Mouse (Mus musculus) limb, embryonic 15.5 days (tissue): ENCODE results near the gene Pou2f1. TPM values are rescaled to one million over a fixed set of nuclear protein-coding genes. Genes with fewer than 3 reads are reported as not detected.
"Not testable (repeated sequence)": the region's sequence is repeated elsewhere in the genome, so short reads cannot be mapped to it uniquely, and the experiment has no call there.

Source experiments
- ATAC-seq: fragments of 200-750 bp; cut with Nextera tagmentation; 2 replicates; pipeline ENCODE4 v1.8.0; 2017; ENCODE audit warnings: low read depth, moderate TSS enrichment; ENCODE audit not compliant: insufficient number of reproducible peaks, low FRiP score, low TSS enrichment
- H3K27ac ChIP-seq: fragments of 300-500 bp; sonication (generic); 2 replicates; pipeline ENCODE4 v1.5.1; 2015; ENCODE audit warnings: moderate library complexity, mild to moderate bottlenecking, inconsistent platforms
- H3K27me3 ChIP-seq: fragments of 300-500 bp; sonication (generic); 2 replicates; pipeline ENCODE4 v1.6.1; 2015; ENCODE audit warnings: inconsistent platforms
- H3K36me3 ChIP-seq: fragments of 300-500 bp; sonication (generic); 2 replicates; pipeline ENCODE4 v1.6.1; 2015; ENCODE audit warnings: inconsistent platforms
- H3K4me1 ChIP-seq: fragments of 300-500 bp; sonication (generic); 2 replicates; pipeline ENCODE4 v1.6.1; 2015; ENCODE audit warnings: inconsistent platforms
- H3K4me2 ChIP-seq: fragments of 300-500 bp; sonication (generic); 2 replicates; pipeline ENCODE4 v1.6.1; 2015; ENCODE audit warnings: mild to moderate bottlenecking, inconsistent platforms
- H3K4me3 ChIP-seq: fragments of 300-500 bp; sonication (generic); 2 replicates; pipeline ENCODE4 v1.5.1; 2015; ENCODE audit warnings: mild to moderate bottlenecking, inconsistent platforms
- H3K9ac ChIP-seq: fragments of 300-500 bp; sonication (generic); 2 replicates; pipeline ENCODE4 v1.6.1; 2015; ENCODE audit warnings: inconsistent platforms
- H3K9me3 ChIP-seq: fragments of 300-500 bp; sonication (generic); 2 replicates; pipeline ENCODE4 v1.6.1; 2016; ENCODE audit warnings: inconsistent platforms
- WGBS: fragments of 180-500 bp; shearing (Covaris S2); methylation state at CpG from one replicate; pipeline ENCODE4 v1.1.7; 2015; 5-methylcytosine and 5-hydroxymethylcytosine counted together
- polyA plus RNA-seq: library from polyadenylated mRNA; unstranded; fragments of >200 nt; fragmentation: Nextera tagmentation; extraction: Ambion mirVana; gene quantifications from 2 replicates; pipeline ENCODE4 v1.2.1, GENCODE M21; 2015

Pou2f1 gene
- polyA plus RNA-seq, 1 experiment from 2014 or later, result 9.5 TPM

GRCm38 (mm10) chr1:166001121-166001903 lies 1.2 kb downstream of the Pou2f1 start:
- Histone ChIP-seq H3K4me1 (peaks cover 11% of the 10 kb centered on the region; the same call in 1 of the 2 replicates), H3K4me2 (peak overlapping the region; percentile 92), H3K27ac (peak overlapping the region; percentile 93), H3K36me3 (no peaks in the 10 kb centered on the region), H3K9ac (peak overlapping the region; percentile 82), H3K27me3 (no peaks in the 10 kb centered on the region), H3K4me3 (peak overlapping the region; percentile 92), H3K9me3 (no peaks in the 10 kb centered on the region)
- ATAC-seq, result peak; percentile 12; the same call in 1 of the 2 replicates
- WGBS, result under 1% methylated on average over 39 of the region's 48 CpGs

- Histone ChIP-seq H3K27ac (peak overlapping the region; percentile 22; the same call in 1 of the 2 replicates), H3K27me3 (no peaks in the 10 kb centered on the region), H3K4me3 (peak overlapping the region; percentile 92), H3K9me3 (no peaks in the 10 kb centered on the region), H3K4me2 (peak overlapping the region; percentile 92), H3K9ac (no peak overlapping the region), H3K36me3 (no peaks in the 10 kb centered on the region), H3K4me1 (peaks cover 11% of the 10 kb centered on the region; the same call in 1 of the 2 replicates)
- ATAC-seq, result no peak
- WGBS, result 23% methylated on average over 7 of the region's 7 CpGs
Measured at GRCm38 (mm10) chr1:166000601-166001120, 1.8 kb downstream of the Pou2f1 start.

- Histone ChIP-seq H3K4me1 (peaks cover 11% of the 10 kb centered on the region; the same call in 1 of the 2 replicates), H3K36me3 (no peaks in the 10 kb centered on the region), H3K27me3 (no peaks in the 10 kb centered on the region), H3K4me3 (no peak overlapping the region), H3K27ac (no peak overlapping the region), H3K4me2 (no peak overlapping the region), H3K9me3 (no peaks in the 10 kb centered on the region), H3K9ac (no peak overlapping the region)
- no peak for ATAC-seq
- 79% methylated on average over 1 of the region's 1 CpGs for WGBS
Measured at GRCm38 (mm10) chr1:165999709-166000108, 2.8 kb downstream of the Pou2f1 start.

GRCm38 (mm10) chr1:165995661-165996055 lies 6.8 kb downstream of the Pou2f1 start:
- Histone ChIP-seq H3K9ac (no peak overlapping the region), H3K4me3 (no peak overlapping the region), H3K27ac (no peak overlapping the region), H3K27me3 (no peaks in the 10 kb centered on the region), H3K36me3 (no peaks in the 10 kb centered on the region), H3K4me1 (peaks cover 5% of the 10 kb centered on the region; the same call in 1 of the 2 replicates), H3K9me3 (no peaks in the 10 kb centered on the region), H3K4me2 (no peak overlapping the region)
- ATAC-seq, result no peak
- WGBS, result 84% methylated on average over 7 of the region's 7 CpGs

GRCm38 (mm10) chr1:165995011-165995660 lies 7.3 kb downstream of the Pou2f1 start:
- H3K4me2 ChIP-seq, H3K36me3 ChIP-seq, H3K27ac ChIP-seq, H3K4me1 ChIP-seq, H3K9me3 ChIP-seq, H3K4me3 ChIP-seq, ATAC-seq, H3K27me3 ChIP-seq, H3K9ac ChIP-seq: not testable (repeated sequence)
- 86% methylated on average over 7 of the region's 7 CpGs for WGBS

GRCm38 (mm10) chr1:165994279-165994678 lies 8.2 kb downstream of the Pou2f1 start:
- ATAC-seq, result no peak
- no peak overlapping the region for H3K9ac ChIP-seq
- no peaks in the 10 kb centered on the region; the same call in 1 of the 2 replicates for H3K4me1 ChIP-seq
- H3K9me3 ChIP-seq, result no peaks in the 10 kb centered on the region
- 69% methylated on average over 1 of the region's 1 CpGs for WGBS
- H3K27ac ChIP-seq, result no peak overlapping the region
- H3K4me2 ChIP-seq, result no peak overlapping the region
- H3K4me3 ChIP-seq, result no peak overlapping the region
- no peaks in the 10 kb centered on the region for H3K27me3 ChIP-seq
- no peaks in the 10 kb centered on the region for H3K36me3 ChIP-seq

- no peak overlapping the region for H3K27ac ChIP-seq
- H3K4me1 ChIP-seq, result no peaks in the 10 kb centered on the region; the same call in 1 of the 2 replicates
- ATAC-seq, result no peak
- H3K4me2 ChIP-seq, result no peak overlapping the region
- no peak overlapping the region for H3K9ac ChIP-seq
- WGBS, result 78% methylated on average over 6 of the region's 6 CpGs
- no peaks in the 10 kb centered on the region for H3K36me3 ChIP-seq
- H3K4me3 ChIP-seq, result no peak overlapping the region
- H3K9me3 ChIP-seq, result no peaks in the 10 kb centered on the region
- no peaks in the 10 kb centered on the region for H3K27me3 ChIP-seq
Measured at GRCm38 (mm10) chr1:165993270-165994156, 9.0 kb downstream of the Pou2f1 start.

- Histone ChIP-seq H3K4me3 (no peak overlapping the region), H3K27ac (no peak overlapping the region), H3K27me3 (no peaks in the 10 kb centered on the region), H3K9me3 (no peaks in the 10 kb centered on the region), H3K9ac (no peak overlapping the region), H3K4me1 (no peaks in the 10 kb centered on the region), H3K36me3 (no peaks in the 10 kb centered on the region), H3K4me2 (no peak overlapping the region)
- WGBS, result 68% methylated on average over 2 of the region's 2 CpGs
- no peak for ATAC-seq
Measured at GRCm38 (mm10) chr1:165988536-165988935, 13.9 kb downstream of the Pou2f1 start.

GRCm38 (mm10) chr1:165988072-165988471 lies 14.4 kb downstream of the Pou2f1 start:
- Histone ChIP-seq H3K9ac (no peak overlapping the region), H3K4me3 (no peak overlapping the region), H3K27me3 (no peaks in the 10 kb centered on the region), H3K9me3 (no peaks in the 10 kb centered on the region), H3K27ac (no peak overlapping the region), H3K4me2 (no peak overlapping the region), H3K4me1 (no peaks in the 10 kb centered on the region), H3K36me3 (no peaks in the 10 kb centered on the region)
- 91% methylated on average over 2 of the region's 2 CpGs for WGBS
- no peak for ATAC-seq

- no peak overlapping the region for H3K27ac ChIP-seq
- H3K4me1 ChIP-seq, result no peaks in the 10 kb centered on the region
- H3K9ac ChIP-seq, result no peak overlapping the region
- H3K9me3 ChIP-seq, result no peaks in the 10 kb centered on the region
- no peaks in the 10 kb centered on the region for H3K27me3 ChIP-seq
- no peak overlapping the region for H3K4me3 ChIP-seq
- H3K4me2 ChIP-seq, result no peak overlapping the region
- no peak for ATAC-seq
- 82% methylated on average over 3 of the region's 3 CpGs for WGBS
- no peaks in the 10 kb centered on the region for H3K36me3 ChIP-seq
Measured at GRCm38 (mm10) chr1:165985743-165986360, 16.6 kb downstream of the Pou2f1 start.

GRCm38 (mm10) chr1:165985186-165985585 lies 17.3 kb downstream of the Pou2f1 start:
- H3K4me1 ChIP-seq, result no peaks in the 10 kb centered on the region
- 88% methylated on average over 3 of the region's 3 CpGs for WGBS
- H3K9ac ChIP-seq, result no peak overlapping the region
- no peaks in the 10 kb centered on the region for H3K27me3 ChIP-seq
- no peak overlapping the region for H3K27ac ChIP-seq
- no peak overlapping the region for H3K4me3 ChIP-seq
- ATAC-seq, result no peak
- no peak overlapping the region for H3K4me2 ChIP-seq
- no peaks in the 10 kb centered on the region for H3K36me3 ChIP-seq
- no peaks in the 10 kb centered on the region for H3K9me3 ChIP-seq
